Mouse (Mus musculus) right cerebral cortex, postnatal 10 days (tissue): ENCODE data around the gene Pigg.
"Not testable (repeated sequence)": the region's sequence is repeated elsewhere in the genome, so short reads cannot be mapped to it uniquely, and the experiment has no call there.

Source experiments
- DNase-seq, 2 experiments: peaks; one replicate each; pipeline ENCODE4 v3.0.0; 2021; ENCODE audit warnings: low spot score in 2 of 2

Gene Pigg

GRCm38 (mm10) chr5:108312224-108313064 lies at the start of gene Pigg:
TSS of gene Pigg (plus strand) at chr5:108312609.
- DNase-seq = peak; percentile 95

GRCm38 (mm10) chr5:108262722-108263121 lies 49.7 kb upstream of the Pigg start:
- DNase-seq = peak; percentile 56 to 59

GRCm38 (mm10) chr5:108263785-108264184 lies 48.6 kb upstream of the Pigg start:
- not testable (repeated sequence) for DNase-seq

GRCm38 (mm10) chr5:108266990-108267389 lies 45.4 kb upstream of the Pigg start:
- DNase-seq = no peak

- peak; percentile 92 for DNase-seq
Measured at GRCm38 (mm10) chr5:108268127-108269062, 44.0 kb upstream of the Pigg start, which contains the start of gene Dr1. TSS of gene Dr1 (plus strand) at chr5:108268897.

GRCm38 (mm10) chr5:108269063-108269810 lies 43.2 kb upstream of the Pigg start:
- DNase-seq = peak; percentile 22 to 26

GRCm38 (mm10) chr5:108269811-108270151 lies 42.6 kb upstream of the Pigg start:
- DNase-seq = no peak

- DNase-seq = no peak
Measured at GRCm38 (mm10) chr5:108270415-108270814, 42.0 kb upstream of the Pigg start.

GRCm38 (mm10) chr5:108271345-108271744 lies 41.1 kb upstream of the Pigg start:
- DNase-seq = not testable (repeated sequence)

- DNase-seq = no peak
Measured at GRCm38 (mm10) chr5:108286957-108287356, 25.5 kb upstream of the Pigg start.

- DNase-seq = no peak
Measured at GRCm38 (mm10) chr5:108301567-108301966, 10.8 kb upstream of the Pigg start.

- no peak for DNase-seq
Measured at GRCm38 (mm10) chr5:108313065-108313860, 854 bp downstream of the Pigg start.

- DNase-seq = no peak
Measured at GRCm38 (mm10) chr5:108331051-108331450, 18.6 kb downstream of the Pigg start.

GRCm38 (mm10) chr5:108337385-108337784 lies 25.0 kb downstream of the Pigg start:
- no peak for DNase-seq

GRCm38 (mm10) chr5:108338049-108338448 lies 25.6 kb downstream of the Pigg start:
- no peak for DNase-seq

GRCm38 (mm10) chr5:108343680-108344170 lies 31.3 kb downstream of the Pigg start:
- no peak for DNase-seq

GRCm38 (mm10) chr5:108345313-108346071 lies 33.1 kb downstream of the Pigg start:
- DNase-seq = no peak

- no peak for DNase-seq
Measured at GRCm38 (mm10) chr5:108347843-108348242, 35.4 kb downstream of the Pigg start.

- no peak for DNase-seq
Measured at GRCm38 (mm10) chr5:108349511-108350148, 37.2 kb downstream of the Pigg start.
